8 mouse cellular contexts compared by ENCODE assay signal in the genomic region with DNA sequence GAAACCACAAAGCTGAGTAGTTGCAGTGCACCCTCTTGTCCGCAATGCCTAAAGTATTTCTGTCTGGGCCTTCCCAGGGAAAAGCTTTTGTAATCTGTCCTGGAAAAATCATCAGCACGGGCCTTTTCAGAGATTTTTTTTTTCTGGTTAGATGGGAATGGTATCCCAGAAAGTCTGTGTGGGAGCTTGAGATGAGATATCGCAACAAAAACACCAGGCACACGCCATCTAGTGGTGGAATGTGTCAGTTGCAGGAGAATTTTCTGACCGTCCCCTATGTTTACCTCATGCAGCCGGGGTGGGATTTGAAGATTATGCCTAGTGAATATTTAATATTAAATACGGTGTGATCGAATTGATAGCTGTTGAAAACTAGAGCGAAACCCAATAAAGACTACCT. TPM values are rescaled to one million over a fixed set of nuclear protein-coding genes. Genes with fewer than 3 reads are reported as not detected.
DNase-seq lines count a peak whose midpoint lies in the region; ATAC-seq and TF ChIP-seq lines count a peak whose summit lies in the region.

No protein-coding gene starts in this region.

- peaks cover 4% of the 10 kb centered on the region; the same call in 1 of the 2 replicates for H3K27me3 ChIP-seq in heart, embryonic 10.5 days (ENCODE audit: insufficient read depth, poor library complexity, severe bottlenecking)

- peak; percentile 74; the same call in 1 of the 2 replicates for TF ChIP-seq CTCF in brain, embryonic 14.5 days (IDR thresholded peaks at IDR 0.05; ENCODE audit: borderline replicate concordance, extremely low read depth, insufficient read depth, insufficient read length)

- no peak overlapping the region for H3K4me3 ChIP-seq in heart, embryonic 10.5 days

- no peak for DNase-seq in frontal cortex, postnatal 10 days (ENCODE audit: low spot score in 2 of 2)
- DNase-seq in ovary, postnatal 14 days (ENCODE audit: low spot score), result peak; percentile 19
- DNase-seq in ovary, adult 18-20 months (ENCODE audit: low spot score), result no peak
- peak; percentile 64 for DNase-seq in brain, embryonic 14.5 days (ENCODE audit: low read depth)
- peak; percentile 12 to 43 for DNase-seq in kidney, postnatal 36 days
- DNase-seq in mesoderm, embryonic 11.5 days (ENCODE audit: low read depth, low spot score), result peak; percentile 77
- no peak for DNase-seq in heart, embryonic 10.5 days (ENCODE audit: low spot score)

- H3K27ac ChIP-seq in heart, embryonic 10.5 days, result no peak overlapping the region

- ATAC-seq in frontal cortex, adult (ENCODE audit: low TSS enrichment), result peak; percentile 55; the same call in 1 of the 2 replicates

- H3K4me1 ChIP-seq in heart, embryonic 10.5 days, result no peaks in the 10 kb centered on the region

- no peak for TF ChIP-seq POLR2A in brain, embryonic 14.5 days (IDR thresholded peaks at IDR 0.05; ENCODE audit: borderline replicate concordance, extremely low read depth, insufficient read depth, insufficient read length, poor library complexity, severe bottlenecking)

- WGBS in heart, embryonic 10.5 days, result 22% methylated on average over 9 of the region's 9 CpGs

- no peaks in the 10 kb centered on the region for H3K36me3 ChIP-seq in heart, embryonic 10.5 days

- H3K9me3 ChIP-seq in heart, embryonic 10.5 days, result no peaks in the 10 kb centered on the region

RNA-seq across cellular contexts. Expression of a gene that starts 10.3 kb away (rescaled TPM):
- 0.23 and 0.25 TPM in 2 replicates for polyA plus RNA-seq in brain, embryonic 14.5 days (2012; rRNA removed)
- polyA plus RNA-seq in heart, embryonic 10.5 days (2016; fragmentation: Nextera tagmentation; extraction: Ambion mirVana), result 0.20 and 0.39 TPM in 2 replicates

RNA-seq across cellular contexts. Expression of a gene that starts 13.5 kb away (rescaled TPM):
- 0.05 TPM in 1 of 2 replicates, not detected in the other for polyA plus RNA-seq in brain, embryonic 14.5 days (2012; rRNA removed)
- not detected in 2 replicates for polyA plus RNA-seq in heart, embryonic 10.5 days (2016; fragmentation: Nextera tagmentation; extraction: Ambion mirVana)

RNA-seq across cellular contexts. Expression of a gene that starts 24.8 kb away (rescaled TPM):
- 11.9 and 20.0 TPM in 2 replicates for polyA plus RNA-seq in brain, embryonic 14.5 days (2012; rRNA removed)
- 11.4 and 14.6 TPM in 2 replicates for polyA plus RNA-seq in heart, embryonic 10.5 days (2016; fragmentation: Nextera tagmentation; extraction: Ambion mirVana)

RNA-seq across cellular contexts. Expression of a gene that starts 26.6 kb away (rescaled TPM):
- 0.06 and 0.08 TPM in 2 replicates for polyA plus RNA-seq in brain, embryonic 14.5 days (2012; rRNA removed)
- polyA plus RNA-seq in heart, embryonic 10.5 days (2016; fragmentation: Nextera tagmentation; extraction: Ambion mirVana), result not detected in 2 replicates

RNA-seq across cellular contexts. Expression of a gene that starts 41.7 kb away (rescaled TPM):
- 0.04 and 0.05 TPM in 2 replicates for polyA plus RNA-seq in brain, embryonic 14.5 days (2012; rRNA removed)
- polyA plus RNA-seq in heart, embryonic 10.5 days (2016; fragmentation: Nextera tagmentation; extraction: Ambion mirVana), result not detected in 2 replicates

Comparison
In these comparisons a context has a peak if more than half of its experiments do, and no peak if none do; other contexts are left out.
1. DNase-seq: peak in ovary, postnatal 14 days (single experiment), brain, embryonic 14.5 days (single experiment), kidney, postnatal 36 days (2 of 2) and mesoderm, embryonic 11.5 days (single experiment); none in frontal cortex, postnatal 10 days (0 of 2), ovary, adult 18-20 months (single experiment) and heart, embryonic 10.5 days (single experiment).